Mouse (Mus musculus) hematopoietic multipotent progenitor cell, adult 10-12 weeks (in vitro differentiated cells): ENCODE data around the gene Htr2b. TPM values are rescaled to one million over a fixed set of nuclear protein-coding genes. Genes with fewer than 3 reads are reported as not detected.

Source experiments
- polyA plus RNA-seq: library from polyadenylated mRNA; stranded (reverse); fragments of >175 nt; gene quantifications from 2 replicates; pipeline ENCODE4 v1.2.3, GENCODE M21; 2012; ENCODE audit warnings: low replicate concordance

The Htr2b gene
- polyA plus RNA-seq, result not detected in 2 replicates

GRCm38 (mm10) chr1:86111779-86112178 lies at the start of gene Htr2b:
Gene Htr2b (minus strand): TSS chr1:86111970.

GRCm38 (mm10) chr1:86154133-86154823 lies 42.5 kb upstream of the Htr2b start, which contains the start of gene Armc9:
Gene Armc9 (plus strand): TSS chr1:86154780.

GRCm38 (mm10) chr1:86133337-86133736 lies 21.6 kb upstream of the Htr2b start, which contains the start of gene Gm21972:
Gene Gm21972 (plus strand): TSS chr1:86133637.

GRCm38 (mm10) chr1:86064271-86064991 lies 47.3 kb downstream of the Htr2b start, which contains the start of gene Psmd1:
Gene Psmd1 (plus strand): TSS chr1:86064387.

Other genes starting within 250 kb of the Htr2b start
- gene Itm2c, start 217.7 kb downstream of the Htr2b start, polyA plus RNA-seq, result 109 and 112 TPM in 2 replicates
- gene 4933407L21Rik, start 183.5 kb downstream of the Htr2b start, polyA plus RNA-seq, result not detected in 2 replicates
- 1.9 and 2.2 TPM in 2 replicates for gene Gpr55, start 151.0 kb downstream of the Htr2b start, polyA plus RNA-seq
- not detected in 2 replicates for gene Spata3, start 95.2 kb downstream of the Htr2b start, polyA plus RNA-seq
- not detected in 2 replicates for gene 2810459M11Rik, start 66.1 kb downstream of the Htr2b start, polyA plus RNA-seq
- gene Psmd1, start 47.6 kb downstream of the Htr2b start, polyA plus RNA-seq, result 3.8 and 13.3 TPM in 2 replicates
- 0.97 and 8.5 TPM in 2 replicates for gene Gm21972, start 21.7 kb upstream of the Htr2b start, polyA plus RNA-seq
- gene Armc9, start 42.8 kb upstream of the Htr2b start, polyA plus RNA-seq, result 1.1 and 2.3 TPM in 2 replicates
- gene B3gnt7, start 190.9 kb upstream of the Htr2b start, polyA plus RNA-seq, result 3.4 and 4.4 TPM in 2 replicates
- 329 and 368 TPM in 2 replicates for gene Ncl, start 247.4 kb upstream of the Htr2b start, polyA plus RNA-seq